Mouse (Mus musculus) gastrocnemius, adult 8-10 months (tissue): ENCODE measurements at regions not wholly inside any gene's neighbourhood (a gene's known extent, or its start where the extent isn't known, plus 50 kb on each side); places are given as distances from the start of the nearest gene placed in this dataset.

ENCODE experiments used
- DNase-seq, 2 experiments: peaks; one replicate each; pipeline ENCODE4 v3.0.0; 2022; ENCODE audit warnings: low spot score in 2 of 2

DNA sequence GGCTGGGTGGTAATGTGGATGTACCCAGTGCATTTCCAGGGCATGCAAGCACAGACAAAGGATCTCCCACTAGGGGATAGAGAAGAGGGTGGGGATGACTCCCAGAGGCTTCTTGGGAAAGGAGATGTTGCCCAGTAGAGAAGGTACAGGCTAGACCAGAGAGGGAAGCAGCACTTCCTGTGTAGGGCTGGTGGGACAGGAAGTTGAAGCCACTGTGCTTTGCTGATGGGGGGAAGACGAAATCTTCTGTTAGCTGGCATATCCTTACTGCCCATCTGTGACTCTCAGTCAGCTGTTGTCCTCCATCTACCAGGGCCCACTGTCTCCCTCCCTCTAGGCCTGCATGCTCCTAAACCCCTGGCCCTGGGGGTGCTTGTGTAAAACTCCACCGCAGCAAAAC is 180.2 kb downstream of the Wdr11 start:
- no peak for DNase-seq

DNA sequence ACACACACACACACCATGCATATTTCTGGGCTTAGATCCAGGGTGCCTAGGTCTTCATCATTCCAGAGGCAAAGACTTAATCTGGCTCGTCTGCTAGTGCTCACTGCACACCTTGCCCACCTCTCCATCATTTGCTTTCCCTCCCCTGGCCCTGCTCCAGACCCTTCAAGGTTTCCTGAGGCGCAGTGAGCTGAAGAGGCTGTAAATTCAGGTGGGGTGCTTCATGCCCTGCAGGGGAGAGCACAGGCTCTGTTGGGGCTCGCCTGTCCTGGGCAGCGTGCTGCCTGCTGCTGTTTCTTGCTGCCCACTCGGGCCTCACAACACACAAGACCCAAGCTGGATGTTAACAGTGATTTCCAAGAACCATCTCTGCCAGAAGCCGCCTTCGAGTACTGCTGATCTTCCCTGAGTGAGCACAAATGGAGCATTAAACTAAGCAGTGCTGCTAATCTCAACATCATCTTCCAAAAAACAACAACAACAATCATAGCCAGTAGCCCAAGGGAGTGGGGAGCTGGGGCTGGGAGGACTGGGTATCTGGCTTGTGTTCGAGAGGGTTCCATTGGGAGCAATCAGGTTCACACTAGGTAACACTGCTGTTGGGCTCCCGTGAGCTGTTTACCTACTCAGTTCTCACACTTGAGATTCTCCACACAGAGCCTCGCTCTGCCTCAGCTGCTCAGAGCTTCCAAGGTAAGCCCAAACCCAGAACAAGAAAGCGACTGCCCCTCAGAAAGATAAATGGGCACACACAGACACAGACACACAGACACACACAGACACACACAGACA is 181.1 kb downstream of the Wdr11 start:
- DNase-seq = no peak

DNA sequence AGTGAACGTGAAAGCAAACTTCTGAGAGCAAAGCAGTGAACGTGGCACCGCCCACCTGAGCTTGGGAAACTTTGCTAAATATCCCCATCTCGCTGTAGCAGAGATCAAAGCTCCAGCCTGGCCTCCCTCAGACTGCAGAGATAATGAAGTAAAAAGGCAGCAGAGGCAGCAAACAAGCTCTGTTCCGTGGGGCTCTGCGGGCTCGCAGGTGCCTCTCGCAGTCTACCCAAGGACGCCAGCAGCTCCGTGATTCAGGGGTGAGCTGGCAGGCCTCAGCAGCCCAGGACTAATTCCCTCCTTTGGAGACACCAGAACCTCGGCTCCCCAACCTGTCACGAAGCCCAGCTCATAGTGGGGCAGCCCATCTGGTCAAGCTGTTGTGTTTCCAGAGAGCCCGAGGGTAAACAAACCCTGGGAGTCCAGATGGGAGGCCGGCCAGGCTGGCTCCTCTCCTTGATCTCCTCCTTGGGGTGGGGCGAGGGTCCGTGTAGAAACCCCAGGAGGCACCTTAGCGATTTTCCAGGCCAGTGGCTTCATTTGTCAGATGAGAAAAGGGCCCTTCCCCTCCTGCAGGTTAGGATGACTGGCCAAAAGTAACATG is 182.7 kb downstream of the Wdr11 start:
- no peak for DNase-seq

DNA sequence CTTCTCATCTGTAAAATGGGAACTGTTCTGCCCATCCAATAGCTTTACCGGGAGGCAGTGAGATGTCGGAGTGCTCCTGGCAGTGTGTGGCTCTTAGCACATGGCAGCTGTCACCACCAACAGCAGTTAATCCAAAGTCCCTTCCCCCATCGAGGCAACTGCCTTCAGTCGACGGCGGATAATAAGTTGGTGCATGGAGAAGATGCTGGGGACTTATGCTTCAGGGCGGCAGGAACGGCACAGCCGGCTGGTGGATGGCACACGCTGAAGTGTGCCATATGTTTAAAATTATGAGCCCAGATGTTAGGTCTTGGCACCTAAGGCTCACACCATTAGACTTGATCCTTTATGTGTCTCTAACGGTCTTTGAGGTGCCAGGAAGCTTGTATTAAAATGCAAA is 183.5 kb downstream of the Wdr11 start:
- DNase-seq = no peak

DNA sequence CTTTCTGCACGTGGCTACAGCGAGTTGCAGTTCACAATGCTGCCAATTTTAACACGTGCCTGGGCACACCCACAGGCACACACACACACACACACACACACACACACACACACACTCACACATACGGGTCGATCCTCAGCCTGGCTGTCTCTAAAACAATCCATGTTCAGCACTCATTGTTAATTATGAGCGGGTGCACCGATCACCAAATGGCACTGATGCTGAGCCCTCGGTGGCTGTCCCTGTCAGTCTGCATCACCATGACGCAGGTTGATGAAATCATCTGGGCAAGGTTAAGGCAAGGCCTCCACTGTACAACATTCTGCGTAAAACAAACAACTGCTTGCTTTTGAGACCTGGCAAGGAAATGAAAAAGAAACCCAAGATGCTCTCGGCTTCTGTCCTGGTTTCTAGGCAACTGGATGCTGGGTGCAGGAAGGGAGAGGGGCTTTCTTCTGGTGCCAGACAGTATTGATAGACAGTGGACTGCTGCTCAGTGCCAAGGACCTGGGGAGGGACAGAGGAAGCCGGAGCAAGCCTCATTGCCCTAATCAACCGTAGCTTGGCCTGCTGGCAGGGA is 187.3 kb downstream of the Wdr11 start:
- no peak for DNase-seq

DNA sequence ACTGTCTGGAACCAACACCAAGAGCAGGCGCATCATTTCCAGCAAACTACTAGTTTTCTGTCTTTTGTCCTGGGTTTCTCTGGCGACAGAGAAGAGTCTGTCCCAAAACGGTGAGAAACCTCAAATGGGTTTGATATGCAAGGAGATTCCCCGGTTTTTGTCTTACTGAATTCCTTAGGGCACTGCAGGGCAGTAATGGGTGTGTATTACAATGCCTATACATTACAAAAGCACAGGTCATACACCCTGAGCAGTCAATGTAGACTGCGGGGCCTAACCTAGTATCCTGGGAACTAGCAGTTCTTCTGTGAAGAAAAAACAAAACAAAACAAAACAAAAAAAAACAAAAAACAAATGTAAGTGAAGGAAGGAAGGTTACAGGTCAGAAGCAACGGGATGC is 188.3 kb downstream of the Wdr11 start:
- no peak for DNase-seq

DNA sequence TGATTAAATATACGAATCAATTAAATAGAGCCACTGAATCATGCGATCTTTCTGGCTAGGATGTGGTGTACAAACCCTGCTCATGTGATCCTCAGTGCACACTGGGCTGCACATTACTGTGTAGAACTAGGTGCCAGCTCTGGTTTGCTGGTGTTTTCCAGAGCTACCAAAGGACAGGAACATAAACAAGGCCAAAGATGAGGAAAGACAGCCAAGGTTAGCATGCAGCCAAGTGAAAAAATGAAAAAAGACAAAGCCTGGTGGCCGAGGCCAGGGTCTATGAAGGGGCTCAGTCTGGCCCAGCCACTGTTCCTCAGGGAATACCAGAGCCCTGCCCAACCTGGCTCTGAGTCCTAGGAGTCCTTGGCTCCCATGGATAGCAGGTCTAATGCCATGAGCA is 190.1 kb downstream of the Wdr11 start:
- no peak for DNase-seq

DNA sequence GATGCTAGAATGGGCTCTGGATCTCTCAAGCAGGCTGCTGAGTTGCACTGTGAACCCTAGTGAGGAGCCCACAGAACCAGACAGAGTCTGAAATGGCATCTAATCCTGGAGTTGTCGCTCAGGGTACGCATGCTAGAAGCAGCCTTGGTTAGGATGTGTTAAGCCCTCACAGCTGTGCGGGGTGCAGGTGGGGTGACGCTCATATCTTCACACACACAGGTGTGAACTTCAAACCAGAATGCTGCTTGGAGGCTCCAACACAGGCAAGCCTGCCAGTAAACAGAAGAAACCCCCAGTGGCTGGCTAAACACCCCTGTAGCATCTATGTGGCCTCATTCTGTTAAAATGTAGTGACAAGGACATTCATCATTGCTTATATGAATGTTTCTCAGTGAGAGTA is 193.3 kb downstream of the Wdr11 start:
- no peak for DNase-seq

DNA sequence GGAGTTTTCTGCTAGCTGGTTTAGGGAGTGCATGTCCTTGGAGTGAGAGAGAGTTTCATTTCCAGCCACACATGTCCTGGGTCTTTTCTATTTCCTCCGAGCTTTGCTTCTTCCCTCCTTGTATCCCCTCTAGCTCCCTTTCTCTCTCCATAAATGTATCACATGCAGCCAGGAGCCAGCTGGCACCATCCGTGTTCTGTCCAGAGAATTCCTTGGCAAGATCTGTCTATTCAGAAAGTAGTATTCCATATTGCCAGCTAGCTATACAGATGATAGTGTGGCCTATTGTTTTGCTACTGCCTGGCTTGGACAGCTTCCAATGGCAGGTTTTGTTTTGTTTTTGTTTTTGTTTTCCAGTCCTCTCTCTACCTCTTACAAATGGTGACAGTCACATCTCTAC is 195.3 kb downstream of the Wdr11 start:
- no peak for DNase-seq

DNA sequence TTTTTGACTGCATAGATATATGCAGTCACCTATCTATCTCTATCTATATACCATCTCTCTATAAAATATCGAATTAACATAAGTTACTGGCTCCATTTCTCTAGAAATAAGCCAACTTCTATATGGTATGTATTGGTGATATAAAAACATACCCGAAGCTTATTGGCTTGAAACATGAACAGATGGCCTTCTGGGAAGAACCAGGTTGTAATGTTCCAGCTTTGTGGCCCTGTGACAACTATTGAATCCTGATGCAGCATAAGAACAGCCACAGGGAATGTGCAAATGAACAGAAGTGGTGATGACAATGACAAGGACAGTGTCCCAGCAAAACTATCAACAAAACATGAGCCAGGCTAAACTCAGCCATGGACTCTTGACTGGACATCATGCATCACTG is 196.1 kb downstream of the Wdr11 start:
- no peak for DNase-seq

DNA sequence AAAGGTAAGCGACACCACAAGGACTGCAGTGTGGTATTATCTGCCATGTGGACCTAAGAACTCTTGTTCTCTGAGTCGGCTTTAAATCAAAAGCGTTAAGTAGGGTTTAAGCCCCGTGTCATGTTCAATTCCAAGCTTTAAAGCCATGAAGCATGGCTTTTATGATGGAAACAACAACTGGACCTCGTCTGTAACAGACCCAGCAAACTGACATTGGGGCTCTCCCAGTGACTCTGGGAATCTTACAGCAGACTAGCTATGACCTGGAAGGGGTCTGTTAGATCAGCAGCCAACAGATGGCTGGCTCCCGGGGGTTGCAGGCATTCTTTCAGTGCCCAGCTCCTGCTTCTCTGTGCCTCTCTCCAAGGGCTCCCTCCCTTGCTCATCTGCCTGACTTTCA is 197.8 kb downstream of the Wdr11 start:
- DNase-seq = no peak

DNA sequence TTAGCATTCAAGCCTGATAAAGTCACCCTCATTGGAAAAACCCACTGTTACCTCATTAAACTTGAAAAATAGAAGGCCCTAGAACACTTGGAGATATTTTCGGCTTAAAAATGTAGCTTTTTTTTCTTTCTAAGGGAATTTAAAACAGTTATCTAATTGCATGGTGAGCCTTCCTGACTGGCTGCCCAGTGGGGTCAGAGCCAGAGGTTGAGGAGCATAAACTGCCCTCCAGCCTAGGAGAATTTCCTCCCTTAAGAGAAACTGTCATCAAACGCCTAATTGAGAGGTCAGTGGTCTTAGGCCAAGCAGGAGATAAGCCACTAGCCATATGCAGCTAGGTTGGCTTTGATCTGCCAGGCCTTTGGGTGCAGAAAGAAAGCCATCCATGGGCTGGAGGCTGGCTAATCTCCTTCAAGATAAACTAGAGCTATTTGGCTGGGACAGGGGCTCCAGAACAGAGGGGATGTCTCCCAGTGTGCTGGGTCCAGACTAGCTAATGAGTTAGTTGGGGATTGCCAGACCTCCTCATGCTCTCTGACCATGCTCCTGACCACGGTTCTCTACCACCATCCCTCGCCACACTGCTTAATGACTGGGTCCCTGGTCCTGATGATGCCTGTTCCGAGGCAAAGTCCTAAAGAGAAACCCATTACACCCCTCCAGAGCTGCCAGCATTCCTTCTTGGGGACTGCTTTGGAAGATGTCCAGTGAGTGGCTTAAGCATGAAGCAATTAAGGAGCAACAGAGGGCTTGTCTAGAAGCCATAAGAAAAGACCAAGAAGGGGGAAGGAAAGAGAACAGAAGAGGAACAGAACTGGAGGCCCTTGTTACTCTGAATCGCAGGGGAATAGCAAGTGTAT is 199.2 kb downstream of the Wdr11 start:
- DNase-seq = no peak

DNA sequence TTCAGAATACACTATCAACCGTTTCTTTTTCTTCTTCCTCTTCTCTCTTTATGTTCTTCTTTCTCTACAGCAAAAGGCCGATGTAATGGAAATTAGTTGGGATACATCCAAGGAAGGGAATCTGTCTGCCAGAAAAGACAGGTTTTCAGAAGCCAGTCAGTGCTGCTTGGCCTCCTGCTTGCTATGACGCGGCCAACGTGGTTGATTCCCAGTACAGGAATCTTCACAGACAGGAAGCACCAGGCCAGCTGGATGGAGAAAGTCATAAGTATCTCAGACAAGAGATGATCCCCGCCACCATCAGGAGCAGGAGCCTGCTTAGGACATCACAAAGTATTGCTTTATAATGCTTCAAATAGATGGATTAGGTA is 199.8 kb downstream of the Wdr11 start:
- DNase-seq = no peak

DNA sequence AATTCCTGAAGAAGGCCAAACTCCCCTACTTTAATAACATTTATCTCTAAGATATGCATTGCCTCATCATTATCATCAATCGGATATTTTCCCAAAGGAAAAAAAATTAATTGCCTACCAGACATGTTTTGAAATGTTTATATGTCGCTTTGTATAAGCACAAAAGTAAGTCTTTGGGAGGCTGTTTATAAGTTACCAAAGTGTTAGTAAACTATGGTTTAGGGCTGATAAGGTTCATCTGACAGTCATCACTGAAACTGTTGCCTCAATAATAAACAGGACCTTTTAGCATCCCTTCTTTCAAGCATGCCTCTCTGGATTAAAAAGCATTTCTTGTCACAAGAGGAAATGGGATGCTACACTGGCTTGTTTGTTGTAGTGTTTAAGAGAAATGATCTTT is 202.1 kb downstream of the Wdr11 start:
- no peak for DNase-seq

DNA sequence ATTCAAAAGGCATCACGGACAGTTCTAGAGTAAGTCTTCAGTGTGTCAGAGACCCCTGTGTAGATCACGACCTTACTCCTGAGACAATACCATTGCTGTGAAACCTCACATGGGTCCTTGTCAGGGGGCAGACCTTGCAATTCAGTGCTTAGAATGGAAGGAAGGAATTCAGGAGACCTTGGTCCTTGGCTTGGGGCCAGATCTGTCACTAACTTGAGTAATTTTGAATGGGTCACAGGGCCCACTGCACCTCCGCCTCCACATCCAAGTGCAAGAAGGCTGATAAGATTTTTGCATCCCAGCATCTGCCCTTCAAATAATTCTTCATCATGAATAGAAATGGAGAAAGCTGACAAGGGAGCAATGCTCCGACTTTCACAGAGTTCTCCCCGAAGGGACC is 202.6 kb downstream of the Wdr11 start:
- no peak for DNase-seq

DNA sequence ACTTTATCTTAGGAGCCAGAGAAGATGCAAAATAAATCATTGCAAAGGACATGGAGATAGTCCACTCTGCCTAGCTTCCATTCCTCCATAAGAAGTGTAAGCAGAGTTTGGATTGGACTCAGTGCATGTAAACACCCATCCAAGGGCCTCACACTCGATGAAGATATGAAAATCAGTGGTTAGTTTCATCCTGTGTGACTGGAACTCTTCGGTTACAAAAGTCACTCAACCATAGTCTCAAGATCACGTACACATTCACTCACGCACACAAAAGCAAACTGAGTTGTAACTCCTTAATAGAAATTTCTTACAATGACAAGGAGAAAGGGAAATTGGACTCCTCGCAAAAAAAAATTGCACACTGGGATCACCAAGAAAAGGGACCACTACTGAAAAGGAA is 206.9 kb downstream of the Wdr11 start:
- no peak for DNase-seq

DNA sequence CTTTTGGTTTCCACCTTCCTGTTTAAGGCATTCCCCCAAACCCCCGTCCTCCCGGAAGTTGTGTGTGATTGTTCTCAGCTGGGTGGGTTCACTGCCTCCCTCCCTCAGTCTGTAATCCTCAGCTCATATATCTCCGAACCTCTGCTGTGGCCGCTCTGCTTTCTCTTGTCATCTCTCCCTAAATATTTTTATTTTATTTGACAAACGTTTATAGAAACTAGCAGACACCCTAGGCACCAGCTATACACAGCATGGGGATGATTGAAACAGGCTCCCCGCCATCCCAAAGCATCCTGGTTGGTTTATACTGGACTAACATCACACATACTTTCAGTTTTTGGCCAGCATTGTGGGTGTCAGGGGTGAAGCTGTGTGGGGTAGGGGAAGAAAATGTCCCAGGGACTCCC is 208.8 kb downstream of the Wdr11 start:
- no peak for DNase-seq

DNA sequence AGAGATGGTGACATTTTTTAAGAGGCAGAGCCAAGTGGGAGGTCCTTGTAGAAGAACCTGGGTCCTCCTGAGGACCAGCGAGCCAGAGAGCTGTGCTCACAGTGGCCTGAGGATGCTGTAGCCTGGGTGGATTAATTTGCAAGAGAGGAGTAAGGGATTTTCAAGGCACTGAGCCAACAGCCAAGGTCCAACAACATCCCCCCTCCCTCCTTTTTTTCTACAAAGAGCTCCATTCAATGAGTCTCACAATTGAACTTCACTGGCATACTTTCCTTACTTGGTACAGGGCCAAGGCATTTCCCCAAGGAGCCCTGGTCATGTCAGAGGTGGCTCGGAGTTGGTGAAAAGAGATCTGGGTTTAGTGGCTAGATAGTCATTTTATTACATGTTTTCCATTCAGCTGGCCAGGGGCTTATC is 209.8 kb downstream of the Wdr11 start:
- DNase-seq = no peak

DNA sequence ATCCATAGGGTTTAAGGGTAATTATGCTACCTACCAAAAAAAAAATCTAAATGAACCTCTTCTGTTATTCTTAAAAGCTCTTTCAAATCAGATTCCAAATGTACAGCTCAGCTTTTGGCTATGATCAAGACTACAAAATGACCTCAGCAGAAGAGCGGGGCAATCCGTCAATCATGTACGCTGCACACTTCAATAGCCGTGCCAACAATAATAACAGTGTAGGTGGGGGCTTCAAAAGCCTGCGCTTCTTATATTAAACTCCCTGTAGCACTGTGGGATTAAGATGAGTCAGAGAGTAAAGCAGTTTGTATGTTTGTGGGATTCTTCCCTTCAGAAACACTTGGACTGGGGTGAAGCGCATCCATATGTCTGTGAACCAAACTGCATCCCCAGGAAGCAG is 210.5 kb downstream of the Wdr11 start:
- no peak for DNase-seq

DNA sequence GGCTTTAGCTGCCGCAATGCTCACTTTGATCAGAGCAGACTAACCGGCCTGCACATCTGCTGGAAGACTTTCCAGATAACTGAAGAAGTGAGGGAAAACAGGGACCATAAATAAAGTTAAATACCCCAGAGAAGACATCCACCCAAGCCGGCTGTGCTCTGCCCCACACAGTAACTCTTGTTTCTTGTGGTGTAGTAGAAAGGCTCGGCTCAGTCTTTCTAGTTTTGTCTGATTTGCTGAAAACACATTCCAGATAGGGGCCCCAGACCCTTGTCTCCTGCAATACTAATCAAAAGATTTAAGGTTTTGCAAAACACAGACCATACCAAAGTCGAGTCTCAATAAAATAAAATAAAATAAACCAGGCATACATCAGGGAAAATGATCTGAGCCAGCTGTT is 213.7 kb downstream of the Wdr11 start:
- DNase-seq = no peak

DNA sequence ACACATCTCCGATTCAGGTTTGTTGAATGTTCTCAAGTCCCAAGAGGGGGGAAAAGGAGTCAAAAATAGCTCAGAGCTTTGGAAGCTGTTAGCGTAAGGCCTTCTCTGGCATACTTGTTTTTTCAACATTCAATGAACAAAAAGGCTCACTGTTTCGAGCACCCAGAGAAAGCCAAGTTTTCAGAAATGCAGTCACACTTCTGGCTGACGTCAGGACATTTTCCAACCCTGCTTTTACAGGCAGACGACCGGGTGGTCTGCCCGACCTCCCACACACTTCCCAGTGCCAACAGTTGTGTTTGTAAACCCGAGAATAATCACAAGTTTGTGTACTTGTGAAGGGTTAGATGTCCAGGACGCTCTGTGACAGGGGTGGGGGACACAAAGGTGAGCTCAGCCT is 218.5 kb downstream of the Wdr11 start:
- DNase-seq = no peak

DNA sequence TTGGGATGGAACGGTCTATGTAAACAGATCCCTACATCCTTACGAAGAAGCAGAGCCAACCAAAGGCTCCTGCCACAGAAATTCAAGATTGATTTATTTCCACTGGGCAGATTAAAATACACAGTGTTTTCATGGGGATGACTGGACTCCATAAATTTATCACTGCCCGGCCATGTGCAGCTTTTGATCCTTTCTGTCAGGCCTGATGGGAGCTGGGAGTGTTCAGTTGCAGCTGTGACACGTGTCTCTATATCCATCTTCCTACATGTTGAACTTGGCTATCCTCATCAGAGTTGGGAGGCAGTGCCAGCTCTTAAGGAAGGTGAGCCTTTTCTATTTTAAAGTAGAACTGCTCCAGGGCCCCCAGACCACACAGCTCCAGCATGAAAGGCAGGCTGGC is 218.9 kb downstream of the Wdr11 start:
- DNase-seq = no peak
